Mouse (Mus musculus) thymus, adult 2 months (tissue): ENCODE results near the gene Olfr214. TPM values are rescaled to one million over a fixed set of nuclear protein-coding genes. Genes with fewer than 3 reads are reported as not detected.
"Not testable (repeated sequence)": the region's sequence is repeated elsewhere in the genome, so short reads cannot be mapped to it uniquely, and the experiment has no call there.

Experiments used
- DNase-seq: peaks from one replicate; pipeline ENCODE4 v3.0.0; 2021
- H3K27ac ChIP-seq: fragments of 200-500 bp; 2 replicates; pipeline ENCODE4 v1.5.1; 2012; ENCODE audit warnings: low read length, control low read depth; ENCODE audit not compliant: control insufficient read depth, insufficient read depth
- H3K27me3 ChIP-seq: fragments of 200-500 bp; 2 replicates; pipeline ENCODE4 v1.6.1; 2012; ENCODE audit warnings: mild to moderate bottlenecking, low read length, moderate library complexity, mixed read lengths; ENCODE audit not compliant: control insufficient read depth, insufficient read depth
- H3K36me3 ChIP-seq: fragments of 200-500 bp; 2 replicates; pipeline ENCODE4 v1.6.1; 2012; ENCODE audit warnings: mild to moderate bottlenecking, low read length, moderate library complexity; ENCODE audit not compliant: control insufficient read depth, insufficient read depth
- H3K4me1 ChIP-seq: fragments of 200-500 bp; replicated peaks from 2 replicates; pipeline ENCODE4 v1.6.1; 2012; ENCODE audit warnings: low read length; ENCODE audit not compliant: control insufficient read depth, insufficient read depth
- H3K4me3 ChIP-seq: fragments of 200-500 bp; 2 replicates; pipeline ENCODE4 v1.5.1; 2012; ENCODE audit warnings: mild to moderate bottlenecking, low read length, control low read depth, moderate library complexity; ENCODE audit not compliant: control insufficient read depth, insufficient read depth
- CTCF ChIP-seq: fragments of 200-500 bp; IDR thresholded peaks from 2 replicates; pipeline ENCODE4 v1.5.1; 2012; ENCODE audit warnings: mild to moderate bottlenecking, control low read depth, low read length, moderate library complexity, borderline replicate concordance; ENCODE audit not compliant: control insufficient read depth, poor library complexity, insufficient read depth; ENCODE audit errors: extremely low read depth
- POLR2A ChIP-seq: fragments of 200-500 bp; IDR thresholded peaks from 2 replicates; pipeline ENCODE4 v1.6.1; 2012; ENCODE audit warnings: mild to moderate bottlenecking, low read length, control low read depth, moderate library complexity; ENCODE audit not compliant: control insufficient read depth, poor library complexity, insufficient read depth; ENCODE audit errors: extremely low read depth
- WGBS: fragments of 180-500 bp; shearing (Covaris S2); methylation state at CpG from one replicate; pipeline ENCODE4 v1.1.7; 2018; 5-methylcytosine and 5-hydroxymethylcytosine counted together
- polyA plus RNA-seq: library from polyadenylated mRNA; depleted of rRNA; stranded (reverse); fragments of >200 nt; gene quantifications from 2 replicates; pipeline ENCODE4 v1.2.3, GENCODE M21; 2012; rRNA removed

The Olfr214 gene
- polyA plus RNA-seq, 1 experiment = not detected

DNA sequence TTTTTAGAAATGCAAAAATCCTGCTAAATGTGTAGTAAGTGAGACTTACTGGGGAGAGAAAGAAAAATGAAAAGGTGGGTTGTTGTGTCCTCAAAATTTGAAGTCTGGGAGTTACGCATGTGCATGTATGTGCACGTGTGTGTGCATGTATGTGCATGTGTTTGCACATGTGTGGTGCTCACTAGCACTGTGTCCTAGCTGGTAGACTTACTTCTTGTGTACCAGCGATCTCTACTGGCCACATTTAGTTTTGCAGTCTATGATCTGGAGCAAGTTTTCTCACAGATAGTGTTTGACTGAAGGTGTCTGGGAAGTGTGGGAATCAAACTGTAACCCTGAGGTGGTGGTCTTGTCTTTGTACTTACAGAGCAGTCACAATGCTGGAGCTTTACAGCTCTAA, 15.8 kb downstream of the Olfr214 start:
- DNase-seq = peak; percentile 37
- Histone ChIP-seq H3K36me3 (no peaks in the 10 kb centered on the region), H3K4me3 (no peak overlapping the region), H3K27me3 (no peaks in the 10 kb centered on the region), H3K4me1 (no peaks in the 10 kb centered on the region), H3K27ac (no peak overlapping the region)
- no peak for TF ChIP-seq POLR2A
- no peak for TF ChIP-seq CTCF
- WGBS = 33% methylated on average over 3 of the region's 3 CpGs

DNA sequence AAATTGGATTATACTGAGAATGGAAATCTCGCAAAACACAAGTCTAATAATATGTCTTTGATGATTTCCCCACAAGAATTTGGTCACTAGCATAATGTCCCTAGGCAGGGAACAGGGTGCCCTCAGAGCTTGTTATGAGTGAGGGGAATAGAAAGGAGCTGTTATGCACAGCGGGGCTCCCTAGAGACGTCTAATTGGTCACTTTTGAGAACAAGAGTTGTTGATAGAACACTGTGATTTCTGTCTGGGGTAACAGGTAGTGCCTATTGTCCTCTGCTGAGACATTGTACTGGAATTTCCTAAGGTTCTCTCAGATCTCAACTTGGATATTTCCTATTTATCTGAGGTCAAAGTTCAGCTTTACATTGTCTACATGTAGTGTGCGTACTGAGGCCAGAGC, 30.1 kb downstream of the Olfr214 start, which contains the start of gene Olfr215:
Gene Olfr215 (minus strand): TSS at position 101 of the 400 bp plus-strand sequence.
- 84% methylated on average over 4 of the region's 4 CpGs for WGBS
- H3K36me3 ChIP-seq = no peaks in the 10 kb centered on the region
- H3K27me3 ChIP-seq = no peaks in the 10 kb centered on the region

DNA sequence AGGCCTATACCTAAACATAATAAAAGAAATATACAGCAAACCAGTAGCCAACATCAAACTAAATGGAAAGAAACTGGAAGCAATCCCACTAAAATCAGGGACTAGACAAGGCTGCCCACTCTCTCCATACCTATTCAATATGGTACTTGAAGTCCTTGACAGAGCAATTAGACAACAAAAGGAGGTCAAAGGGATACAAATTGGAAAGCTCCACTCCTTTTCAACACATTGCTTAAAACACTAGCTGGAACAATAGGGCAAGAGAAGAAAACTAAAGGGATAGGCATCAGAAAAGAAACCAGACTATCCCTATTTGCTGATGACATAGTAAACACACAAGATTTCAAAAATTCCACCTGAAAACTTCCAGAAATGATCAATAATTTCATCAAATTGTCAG, 46.9 kb downstream of the Olfr214 start:
- H3K36me3 ChIP-seq, DNase-seq, H3K4me1 ChIP-seq, H3K27ac ChIP-seq, H3K4me3 ChIP-seq, H3K27me3 ChIP-seq: not testable (repeated sequence)

More for the DNA sequence above, 30.1 kb downstream of the Olfr214 start, which contains the start of gene Olfr215:
- Histone ChIP-seq H3K27ac (no peak within 1 kb of the TSS), H3K4me3 (no peak within 1 kb of the TSS), H3K4me1 (no peaks in the 10 kb centered on the region)
- TF ChIP-seq CTCF = no peak
- TF ChIP-seq POLR2A = no peak
- DNase-seq = no peak

DNA sequence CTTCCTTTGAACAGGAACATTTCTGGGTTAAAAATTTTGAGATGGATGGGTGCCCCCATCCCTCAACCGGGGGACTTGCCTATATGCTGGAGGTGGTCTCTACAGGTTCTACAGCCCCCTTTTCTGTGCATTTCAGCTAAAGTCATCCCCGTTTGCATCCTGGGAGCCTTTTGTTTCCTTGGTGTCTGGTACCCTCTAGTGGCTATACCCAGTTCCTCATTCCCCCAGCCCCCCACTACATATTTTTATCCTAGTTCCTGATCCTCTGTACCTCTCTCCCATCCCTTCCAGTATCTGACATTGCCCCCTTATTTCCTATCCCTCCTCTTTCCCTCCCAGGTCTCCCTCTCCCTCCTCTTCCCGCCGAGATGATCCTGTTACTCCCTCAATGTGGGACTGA, 53.2 kb downstream of the Olfr214 start:
- 42% methylated on average over 4 of the region's 4 CpGs for WGBS
- Histone ChIP-seq H3K4me3 (no peak overlapping the region), H3K4me1 (no peaks in the 10 kb centered on the region), H3K27me3 (no peaks in the 10 kb centered on the region), H3K36me3 (no peaks in the 10 kb centered on the region), H3K27ac (no peak overlapping the region)
- DNase-seq = no peak
- no peak for TF ChIP-seq CTCF
- TF ChIP-seq POLR2A = no peak

Other genes with a start within 250 kb of the Olfr214 start
- gene March8, start 216.2 kb upstream of the Olfr214 start, polyA plus RNA-seq = 14.8 and 18.2 TPM in 2 replicates
- 3.1 and 5.3 TPM in 2 replicates for gene Alox5, start 93.1 kb upstream of the Olfr214 start, polyA plus RNA-seq
- not detected in 2 replicates for gene Olfr211, start 65.1 kb upstream of the Olfr214 start, polyA plus RNA-seq
- not detected in 2 replicates for gene Olfr212, start 47.7 kb upstream of the Olfr214 start, polyA plus RNA-seq
- not detected in 2 replicates for gene Olfr213, start 15.8 kb upstream of the Olfr214 start, polyA plus RNA-seq
- gene Gm5580, start 3.1 kb upstream of the Olfr214 start, polyA plus RNA-seq = 0.15 and 0.34 TPM in 2 replicates
- not detected in 2 replicates for gene Olfr215, start 30.0 kb downstream of the Olfr214 start, polyA plus RNA-seq
- 42.6 and 50.1 TPM in 2 replicates for gene Zfp422, start 74.8 kb downstream of the Olfr214 start, polyA plus RNA-seq
- 5.9 and 6.5 TPM in 2 replicates for gene Depp1, start 96.4 kb downstream of the Olfr214 start, polyA plus RNA-seq
- 10.5 and 14.2 TPM in 2 replicates for gene Rassf4, start 119.7 kb downstream of the Olfr214 start, polyA plus RNA-seq
- 0.04 TPM in 2 replicates for gene Tmem72, start 162.7 kb downstream of the Olfr214 start, polyA plus RNA-seq